Mouse (Mus musculus): ENCODE measurements around the gene Yes1. TPM values are rescaled to one million over a fixed set of nuclear protein-coding genes. Genes with fewer than 3 reads are reported as not detected.

Yes1 gene
- total RNA-seq, 2 experiments from 2014 or later, result 21.1 to 21.6 TPM

Other genes with a start within 250 kb of the Yes1 start
- 100 to 1,000 TPM; 445 to 446 TPM for gene Ppp1cb, start 152.3 kb upstream of the Yes1 start, total RNA-seq (2021)
- gene Pisd, start 174.5 kb downstream of the Yes1 start, total RNA-seq (2021), result 10 to 100 TPM; 28.5 to 29.1 TPM
- 1 to 10 TPM; 1.3 to 1.5 TPM for gene Gm20671, start 215.9 kb downstream of the Yes1 start, total RNA-seq (2021)
- gene Prr14l, start 243.1 kb downstream of the Yes1 start, total RNA-seq (2021), result 1 to 10 TPM; 6.1 to 6.4 TPM